Mouse (Mus musculus): ENCODE measurements around the gene Lsm4. TPM values are rescaled to one million over a fixed set of nuclear protein-coding genes. Genes with fewer than 3 reads are reported as not detected.

The Lsm4 gene
- polyA plus RNA-seq, 1 experiment: 300 TPM

DNA sequence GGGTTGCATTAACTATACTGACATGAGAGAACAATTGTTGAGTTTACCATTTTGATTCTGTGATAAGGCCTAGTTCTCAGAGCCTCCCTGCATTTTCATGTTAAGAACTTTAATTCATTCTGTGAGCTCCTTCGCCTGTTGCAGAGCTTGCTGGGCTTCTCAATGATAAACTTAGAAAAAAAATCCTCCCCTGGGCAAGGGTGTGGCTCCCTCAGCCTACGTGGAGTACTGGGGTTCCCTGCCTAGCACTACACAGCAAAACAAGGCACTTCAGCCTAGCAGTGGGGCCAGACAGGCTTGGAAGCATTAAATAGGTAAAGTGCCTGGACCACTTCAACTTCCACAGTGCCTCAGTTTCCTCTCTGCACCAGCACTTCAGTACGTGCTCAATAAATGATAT, 8.4 kb downstream of the Lsm4 start:
- no peak overlapping the region for H3ac ChIP-seq (ENCODE audit: control insufficient read depth, insufficient read length, low read depth)
- H3K36me3 ChIP-seq (ENCODE audit: control insufficient read depth, insufficient read depth): peaks cover 26% of the 10 kb centered on the region
- no peaks in the 10 kb centered on the region for H3K79me3 ChIP-seq (ENCODE audit: low read depth)
- H3K4me3 ChIP-seq (ENCODE audit: insufficient read depth, poor library complexity, severe bottlenecking): no peak overlapping the region
- TF ChIP-seq USF1 (IDR thresholded peaks at IDR 0.05; ENCODE audit: low read depth) (no peak), MAX (IDR thresholded peaks at IDR 0.05) (no peak), FOSL1 (IDR thresholded peaks at IDR 0.05; ENCODE audit: insufficient read depth, low read length, poor library complexity, severe bottlenecking) (no peak), CEBPB (IDR thresholded peaks at IDR 0.05; ENCODE audit: low read depth) (no peak), MYOD1 (IDR thresholded peaks at IDR 0.05; ENCODE audit: control insufficient read depth, insufficient read length, low read depth) (no peak), CTCF (IDR thresholded peaks at IDR 0.05; ENCODE audit: control insufficient read depth, insufficient read depth, insufficient read length) (no peak), MYOG (IDR thresholded peaks at IDR 0.05; ENCODE audit: control insufficient read depth, extremely low read depth, insufficient read length) (no peak)
- H3K79me2 ChIP-seq (ENCODE audit: control insufficient read depth, insufficient read depth): peaks cover 3% of the 10 kb centered on the region
- H3K27me3 ChIP-seq (ENCODE audit: control insufficient read depth, insufficient read depth, insufficient read length): no peaks in the 10 kb centered on the region

DNA sequence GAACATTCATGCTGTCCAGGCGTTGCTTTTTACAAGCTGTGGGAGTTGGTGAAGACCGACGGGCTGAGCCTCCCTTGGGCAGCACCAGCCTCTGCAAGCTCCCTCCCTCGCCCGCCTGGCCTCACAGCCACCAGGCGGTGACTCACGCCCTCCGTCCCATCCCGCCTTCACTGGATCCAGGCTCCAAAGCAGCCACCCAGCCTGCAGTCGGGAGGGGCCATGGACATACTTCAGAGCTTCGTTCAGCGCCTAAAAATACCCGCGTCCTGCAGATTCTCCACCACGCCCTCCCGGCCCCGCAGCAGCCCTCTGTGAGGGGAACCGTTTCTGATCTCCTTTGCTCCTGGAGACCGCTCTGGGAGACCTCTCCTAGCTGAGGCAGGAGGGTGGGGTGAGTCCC, 9.1 kb downstream of the Lsm4 start:
- Histone ChIP-seq H3K79me2 (ENCODE audit: control insufficient read depth, insufficient read depth) (no peaks in the 10 kb centered on the region), H3K4me3 (ENCODE audit: insufficient read depth, poor library complexity, severe bottlenecking) (no peak overlapping the region), H3K79me3 (ENCODE audit: low read depth) (no peaks in the 10 kb centered on the region), H3ac (ENCODE audit: control insufficient read depth, insufficient read length, low read depth) (peak overlapping the region; percentile 45), H3K36me3 (ENCODE audit: control insufficient read depth, insufficient read depth) (peaks cover 26% of the 10 kb centered on the region), H3K27me3 (ENCODE audit: control insufficient read depth, insufficient read depth, insufficient read length) (no peaks in the 10 kb centered on the region)
- TF ChIP-seq USF1 (IDR thresholded peaks at IDR 0.05; ENCODE audit: low read depth): no peak
- TF ChIP-seq MYOG (IDR thresholded peaks at IDR 0.05; ENCODE audit: control insufficient read depth, extremely low read depth, insufficient read length): no peak
- TF ChIP-seq FOSL1 (IDR thresholded peaks at IDR 0.05; ENCODE audit: insufficient read depth, low read length, poor library complexity, severe bottlenecking): peak; percentile 28
- TF ChIP-seq MAX (IDR thresholded peaks at IDR 0.05): peak; percentile 67

DNA sequence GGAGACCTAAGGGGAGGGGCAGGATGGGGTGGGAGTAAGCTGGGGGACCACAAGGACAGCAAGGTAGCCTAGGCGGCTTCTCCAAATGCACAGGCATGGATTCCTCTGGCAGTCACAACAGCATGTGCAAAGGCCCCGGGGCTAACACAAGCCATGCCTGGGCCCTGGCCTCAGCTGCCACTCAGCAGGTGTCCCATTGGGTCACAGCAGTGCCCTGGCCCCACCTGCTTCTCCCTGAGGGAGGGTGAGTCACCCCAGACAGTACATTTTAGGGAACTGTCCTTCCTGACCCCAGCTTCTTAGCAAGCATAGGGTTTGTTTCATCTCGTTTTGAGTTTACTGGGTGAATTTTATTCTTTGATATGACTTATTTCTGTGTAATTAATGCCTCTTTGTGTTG, 9.6 kb downstream of the Lsm4 start:
- no peaks in the 10 kb centered on the region for H3K79me2 ChIP-seq (ENCODE audit: control insufficient read depth, insufficient read depth)
- no peaks in the 10 kb centered on the region for H3K27me3 ChIP-seq (ENCODE audit: control insufficient read depth, insufficient read depth, insufficient read length)
- TF ChIP-seq MAX (IDR thresholded peaks at IDR 0.05) (no peak), MYOD1 (IDR thresholded peaks at IDR 0.05; ENCODE audit: control insufficient read depth, insufficient read length, low read depth) (peak; percentile 63)
- H3K79me3 ChIP-seq (ENCODE audit: low read depth): no peaks in the 10 kb centered on the region
- H3K4me3 ChIP-seq (ENCODE audit: insufficient read depth, poor library complexity, severe bottlenecking): no peak overlapping the region
- no peak overlapping the region for H3ac ChIP-seq (ENCODE audit: control insufficient read depth, insufficient read length, low read depth)
- peaks cover 21% of the 10 kb centered on the region for H3K36me3 ChIP-seq (ENCODE audit: control insufficient read depth, insufficient read depth)

DNA sequence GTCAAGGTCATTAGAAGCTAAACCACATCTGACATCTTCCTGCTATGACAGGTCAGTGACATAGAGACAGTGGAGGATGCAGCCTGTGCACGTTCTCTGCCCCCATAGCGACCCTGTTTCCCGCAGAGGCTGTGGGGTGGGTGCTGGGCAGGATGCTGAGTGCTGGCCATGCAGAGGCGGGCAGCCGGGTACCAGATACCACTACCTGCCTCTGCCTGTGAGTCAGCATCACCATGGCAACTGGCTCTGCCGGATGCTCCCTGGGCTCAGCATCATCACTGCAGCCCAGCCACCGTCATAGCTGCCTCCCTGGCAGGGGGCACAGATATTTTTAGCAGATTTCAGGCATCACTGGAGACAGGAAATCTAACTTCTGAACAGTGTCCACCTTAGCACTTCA, 11.2 kb downstream of the Lsm4 start:
- no peaks in the 10 kb centered on the region for H3K79me2 ChIP-seq (ENCODE audit: control insufficient read depth, insufficient read depth)
- no peaks in the 10 kb centered on the region for H3K27me3 ChIP-seq (ENCODE audit: control insufficient read depth, insufficient read depth, insufficient read length)
- no peak overlapping the region for H3ac ChIP-seq (ENCODE audit: control insufficient read depth, insufficient read length, low read depth)
- H3K4me3 ChIP-seq (ENCODE audit: insufficient read depth, poor library complexity, severe bottlenecking): no peak overlapping the region
- TF ChIP-seq CTCF (IDR thresholded peaks at IDR 0.05; ENCODE audit: control insufficient read depth, insufficient read depth, insufficient read length) (no peak), MAX (IDR thresholded peaks at IDR 0.05) (no peak), MYOG (IDR thresholded peaks at IDR 0.05; ENCODE audit: control insufficient read depth, extremely low read depth, insufficient read length) (no peak), CEBPB (IDR thresholded peaks at IDR 0.05; ENCODE audit: low read depth) (no peak), USF1 (IDR thresholded peaks at IDR 0.05; ENCODE audit: low read depth) (no peak)
- H3K79me3 ChIP-seq (ENCODE audit: low read depth): no peaks in the 10 kb centered on the region
- H3K36me3 ChIP-seq (ENCODE audit: control insufficient read depth, insufficient read depth): peaks cover 5% of the 10 kb centered on the region

DNA sequence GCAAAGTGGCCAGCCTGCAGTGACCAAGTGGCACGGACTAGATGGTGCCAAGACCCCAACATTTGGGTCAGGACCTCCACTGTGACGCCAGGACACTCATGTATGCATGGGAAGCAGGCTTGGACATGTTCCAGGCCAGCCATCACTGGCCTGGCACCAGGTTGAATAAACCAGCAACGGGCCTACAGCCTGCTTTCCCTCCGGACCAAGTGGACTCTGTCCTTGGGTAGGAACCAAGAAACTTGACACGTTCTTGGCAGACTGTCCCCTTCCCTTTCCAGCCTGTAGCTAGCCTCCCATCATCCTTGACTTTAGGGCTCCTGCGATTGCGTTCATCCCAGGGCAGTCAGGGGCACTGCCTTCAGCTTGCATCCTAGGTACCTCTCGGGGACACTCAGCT, 14.5 kb downstream of the Lsm4 start:
- Histone ChIP-seq H3K4me3 (ENCODE audit: insufficient read depth, poor library complexity, severe bottlenecking) (no peak overlapping the region), H3K79me3 (ENCODE audit: low read depth) (no peaks in the 10 kb centered on the region), H3K79me2 (ENCODE audit: control insufficient read depth, insufficient read depth) (no peaks in the 10 kb centered on the region), H3K36me3 (ENCODE audit: control insufficient read depth, insufficient read depth) (no peaks in the 10 kb centered on the region), H3ac (ENCODE audit: control insufficient read depth, insufficient read length, low read depth) (no peak overlapping the region), H3K27me3 (ENCODE audit: control insufficient read depth, insufficient read depth, insufficient read length) (no peaks in the 10 kb centered on the region)
- no peak for TF ChIP-seq FOSL1 (IDR thresholded peaks at IDR 0.05; ENCODE audit: insufficient read depth, low read length, poor library complexity, severe bottlenecking)
- no peak for TF ChIP-seq MYOG (IDR thresholded peaks at IDR 0.05; ENCODE audit: control insufficient read depth, extremely low read depth, insufficient read length)
- TF ChIP-seq MAX (IDR thresholded peaks at IDR 0.05): no peak
- no peak for TF ChIP-seq USF1 (IDR thresholded peaks at IDR 0.05; ENCODE audit: low read depth)
- no peak for TF ChIP-seq CTCF (IDR thresholded peaks at IDR 0.05; ENCODE audit: control insufficient read depth, insufficient read depth, insufficient read length)
- TF ChIP-seq CEBPB (IDR thresholded peaks at IDR 0.05; ENCODE audit: low read depth): no peak
- no peak for TF ChIP-seq MYOD1 (IDR thresholded peaks at IDR 0.05; ENCODE audit: control insufficient read depth, insufficient read length, low read depth)

DNA sequence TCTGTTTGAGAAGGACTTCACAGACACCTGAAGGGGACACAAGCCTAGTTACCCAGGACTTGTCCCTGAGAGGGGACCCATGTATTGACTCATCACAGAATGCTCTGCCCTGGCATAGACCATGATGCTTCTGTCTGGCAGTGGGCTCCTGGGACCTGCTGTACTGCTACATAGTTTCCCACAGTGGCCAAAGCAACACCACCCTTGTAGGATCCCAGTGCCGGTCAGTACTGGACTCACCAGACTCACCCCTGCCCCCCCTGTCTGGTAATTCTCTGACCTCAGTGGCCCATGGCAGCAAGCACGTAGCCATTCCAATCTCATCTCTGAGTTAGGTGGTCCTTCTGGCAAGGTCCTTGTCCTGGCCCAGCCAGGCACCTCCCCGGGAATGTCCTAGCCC, 15.1 kb downstream of the Lsm4 start:
- H3ac ChIP-seq (ENCODE audit: control insufficient read depth, insufficient read length, low read depth): no peak overlapping the region
- H3K36me3 ChIP-seq (ENCODE audit: control insufficient read depth, insufficient read depth): no peaks in the 10 kb centered on the region
- TF ChIP-seq MYOG (IDR thresholded peaks at IDR 0.05; ENCODE audit: control insufficient read depth, extremely low read depth, insufficient read length) (no peak), CEBPB (IDR thresholded peaks at IDR 0.05; ENCODE audit: low read depth) (no peak), FOSL1 (IDR thresholded peaks at IDR 0.05; ENCODE audit: insufficient read depth, low read length, poor library complexity, severe bottlenecking) (no peak), CTCF (IDR thresholded peaks at IDR 0.05; ENCODE audit: control insufficient read depth, insufficient read depth, insufficient read length) (no peak), USF1 (IDR thresholded peaks at IDR 0.05; ENCODE audit: low read depth) (no peak), MAX (IDR thresholded peaks at IDR 0.05) (no peak)
- H3K27me3 ChIP-seq (ENCODE audit: control insufficient read depth, insufficient read depth, insufficient read length): no peaks in the 10 kb centered on the region
- no peaks in the 10 kb centered on the region for H3K79me3 ChIP-seq (ENCODE audit: low read depth)
- H3K79me2 ChIP-seq (ENCODE audit: control insufficient read depth, insufficient read depth): no peaks in the 10 kb centered on the region
- H3K4me3 ChIP-seq (ENCODE audit: insufficient read depth, poor library complexity, severe bottlenecking): no peak overlapping the region
